Mouse (Mus musculus) retina, postnatal 7 days (tissue): ENCODE measurements around the gene Irf8.

Experiments used
- DNase-seq: peaks from one replicate; pipeline ENCODE4 v3.0.0-alpha.2; 2012; ENCODE audit warnings: low read depth, low spot score

The Irf8 gene

DNA sequence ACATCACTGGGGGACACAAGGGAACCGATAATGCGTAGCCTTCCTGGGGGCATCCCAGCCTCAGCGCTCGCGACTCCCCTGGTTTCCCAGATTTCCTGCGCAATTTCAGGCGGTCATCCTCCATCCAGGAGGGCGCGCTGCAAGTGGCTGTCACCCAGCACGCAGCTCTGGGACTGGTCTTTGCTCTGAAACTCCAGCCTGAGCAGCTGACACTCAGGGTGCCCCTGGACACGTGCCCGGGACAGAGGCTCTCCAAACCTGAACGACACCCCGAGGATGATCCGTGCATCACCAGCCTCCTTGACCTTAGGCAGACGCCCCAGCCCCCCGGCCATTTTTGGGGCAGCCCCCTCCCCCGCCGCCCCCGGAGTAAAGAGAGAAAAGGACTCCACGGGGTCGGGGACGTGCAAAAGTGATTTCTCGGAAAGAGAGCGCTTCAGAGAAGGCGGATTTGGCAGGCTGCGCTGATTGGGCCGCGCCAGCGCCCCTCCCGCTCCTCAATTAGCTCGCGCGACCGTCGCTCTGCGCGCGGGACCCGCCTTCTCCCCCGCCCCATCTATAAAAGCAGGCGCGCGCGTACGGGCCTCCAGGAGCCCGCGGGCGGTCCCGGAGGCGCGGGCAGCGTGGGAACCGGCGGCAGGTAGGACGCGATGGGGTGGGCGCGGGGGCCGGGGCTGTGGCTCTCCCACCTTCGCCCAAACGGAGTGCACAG, at the start of gene Irf8:
TSS of gene Irf8 (plus strand) at position 589 of the 712 bp plus-strand sequence.
- peak; percentile 73 for DNase-seq

DNA sequence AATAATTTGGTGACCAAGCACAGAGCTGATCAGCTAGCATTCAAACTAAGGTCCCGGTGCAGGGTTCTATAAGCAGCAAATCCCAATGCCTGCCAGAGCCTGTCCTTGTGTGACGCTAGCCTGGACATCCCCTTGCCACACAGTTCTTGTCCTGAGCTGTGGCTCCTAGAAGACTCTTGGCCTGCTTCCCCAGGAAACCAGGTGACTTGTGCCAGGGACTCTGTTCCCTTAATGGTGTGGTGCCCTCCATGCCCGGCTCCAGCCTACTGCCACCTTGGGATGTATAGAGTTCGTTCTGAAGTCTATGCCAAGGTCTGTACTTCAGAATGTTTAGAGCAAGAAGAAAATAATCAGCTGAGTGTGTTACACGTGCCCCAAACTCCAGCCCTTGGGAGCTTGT, 49.6 kb upstream of the Irf8 start:
- DNase-seq, result no peak

- DNase-seq, result no peak
Observed at GRCm38 (mm10) chr8:120687786-120688185, 48.4 kb upstream of the Irf8 start.

GRCm38 (mm10) chr8:120688511-120688910, 47.6 kb upstream of the Irf8 start:
- DNase-seq, result no peak

- no peak for DNase-seq
Observed at GRCm38 (mm10) chr8:120692934-120693333, 43.2 kb upstream of the Irf8 start.

DNA sequence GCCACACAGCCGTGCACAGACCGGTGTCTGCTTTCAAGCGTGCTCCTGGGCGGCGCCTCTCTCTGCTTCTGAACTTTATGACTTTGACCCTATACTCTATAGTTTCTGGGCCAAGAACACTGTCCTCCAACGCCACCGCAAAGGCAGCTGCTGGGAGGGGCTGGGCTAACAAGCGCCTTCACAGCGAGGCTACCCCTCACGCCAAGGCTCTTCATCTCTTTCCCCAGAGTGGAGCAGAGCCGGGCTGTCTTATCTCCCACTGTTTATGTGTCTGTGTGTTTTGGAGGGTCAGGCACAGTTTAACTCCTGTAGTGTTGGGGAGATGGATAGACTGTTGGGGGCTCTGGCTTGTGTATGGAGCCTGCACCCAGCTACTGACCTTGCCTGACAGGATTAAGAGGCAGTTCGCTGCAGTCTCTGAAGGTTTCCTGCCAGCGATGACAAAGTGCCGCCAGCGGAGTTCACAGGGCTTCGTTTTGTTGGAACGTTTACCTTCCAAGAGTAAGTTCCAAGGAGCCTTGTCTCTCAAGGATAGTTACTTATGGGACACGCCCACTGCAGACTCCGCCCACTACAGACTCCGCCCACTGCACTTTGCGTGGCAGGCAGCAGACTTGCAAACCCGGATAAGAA, 42.2 kb upstream of the Irf8 start:
- DNase-seq, result no peak

GRCm38 (mm10) chr8:120696401-120697153, 39.6 kb upstream of the Irf8 start:
- no peak for DNase-seq

DNA sequence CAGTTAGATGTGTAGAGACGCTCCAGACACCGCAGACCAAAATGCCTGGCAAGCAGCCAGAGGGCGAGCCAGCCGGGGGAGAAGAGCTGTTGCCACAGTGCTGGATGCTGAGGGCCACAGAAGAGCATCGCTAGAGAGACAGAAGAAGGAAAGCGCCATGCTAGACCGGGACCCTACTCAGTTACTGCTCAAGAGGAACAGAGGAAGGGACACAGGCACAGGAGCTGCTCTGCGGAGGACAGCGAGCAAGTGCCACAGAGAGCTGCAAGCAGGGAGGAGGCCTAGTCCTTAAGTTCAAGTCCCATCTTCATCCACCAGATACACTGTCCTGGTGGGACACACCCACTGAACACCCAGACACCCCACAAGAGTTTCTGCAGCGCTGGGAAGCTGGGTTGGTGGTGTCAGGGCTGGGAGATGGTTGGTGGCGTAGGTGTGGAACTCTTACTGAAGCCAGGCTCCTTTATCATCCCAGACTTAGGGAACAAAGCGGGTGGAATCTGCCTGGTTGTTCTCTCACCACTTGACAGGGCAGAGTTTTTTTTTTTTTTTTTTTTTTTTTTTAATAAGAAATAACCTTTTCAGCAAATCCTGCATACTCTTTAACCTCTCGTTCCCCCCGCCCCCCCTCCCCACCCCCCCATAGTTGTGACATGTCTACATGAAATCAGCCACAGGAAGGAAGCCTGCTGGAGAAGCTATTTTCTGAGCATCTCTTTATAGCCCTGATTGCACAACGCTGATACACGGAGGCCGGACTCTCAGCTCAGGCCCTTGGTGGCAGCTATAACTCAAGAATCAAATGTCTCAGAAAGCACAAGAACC, 38.8 kb upstream of the Irf8 start:
- DNase-seq, result no peak

GRCm38 (mm10) chr8:120697979-120698272, 38.2 kb upstream of the Irf8 start:
- DNase-seq, result no peak

- no peak for DNase-seq
Observed at GRCm38 (mm10) chr8:120698426-120698825, 37.7 kb upstream of the Irf8 start.

- DNase-seq, result no peak
Observed at GRCm38 (mm10) chr8:120699079-120699478, 37.1 kb upstream of the Irf8 start.

DNA sequence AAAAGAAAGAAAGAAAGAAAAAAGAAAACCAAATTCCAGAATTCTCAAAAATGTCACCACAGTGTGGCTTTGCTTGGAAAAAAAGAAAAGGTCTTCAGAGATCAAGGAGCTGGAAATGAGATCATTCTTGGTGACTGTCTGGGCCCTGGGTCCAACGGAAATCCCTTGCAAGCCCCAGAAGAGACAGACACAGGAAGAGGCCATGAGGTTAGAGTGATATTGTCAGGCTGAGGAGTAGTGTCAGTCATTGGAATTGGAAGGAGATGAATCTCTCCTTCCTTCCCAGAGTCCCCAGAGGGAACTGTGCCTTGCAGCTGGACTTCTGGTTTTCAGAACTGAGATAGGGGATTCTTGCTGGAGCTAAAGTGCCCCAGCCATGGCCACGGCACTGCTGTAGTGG, 36.6 kb upstream of the Irf8 start:
- DNase-seq, result no peak

- no peak for DNase-seq
Observed at GRCm38 (mm10) chr8:120700053-120700452, 36.1 kb upstream of the Irf8 start.

DNA sequence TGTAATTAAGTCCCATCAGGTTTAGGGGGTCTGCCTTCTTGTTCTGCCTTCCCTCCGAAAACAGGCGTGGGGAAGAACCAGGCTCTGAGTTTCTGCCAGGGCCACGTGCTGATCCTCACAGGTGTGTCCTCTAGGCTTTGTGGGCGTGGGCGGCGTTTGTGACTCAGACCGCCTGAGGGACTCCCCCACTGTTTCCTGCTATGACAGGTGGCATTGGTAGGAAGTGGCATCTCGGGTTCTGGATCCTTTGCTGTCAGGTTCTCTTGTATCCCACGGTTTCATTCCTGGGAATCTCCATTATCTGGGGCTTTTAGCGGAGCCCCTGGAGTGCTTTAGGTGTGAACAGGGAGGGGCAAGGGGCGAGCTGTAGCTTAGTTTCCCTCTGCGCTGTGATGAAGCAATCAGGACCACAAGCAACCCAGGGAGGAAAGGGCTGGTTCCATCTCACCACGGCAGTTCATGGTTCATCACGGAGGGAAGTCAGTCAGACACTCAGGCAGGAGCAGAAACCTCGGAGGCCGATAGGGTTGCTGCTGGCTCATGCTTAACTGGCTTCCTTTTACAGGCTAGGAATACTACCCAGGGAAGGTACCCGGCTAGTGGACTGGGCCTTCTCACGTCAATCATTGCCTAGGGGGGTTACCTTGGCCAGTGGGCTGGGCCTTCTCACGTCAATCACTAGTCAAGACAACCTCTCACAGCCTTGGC, 34.2 kb upstream of the Irf8 start:
- no peak for DNase-seq

DNA sequence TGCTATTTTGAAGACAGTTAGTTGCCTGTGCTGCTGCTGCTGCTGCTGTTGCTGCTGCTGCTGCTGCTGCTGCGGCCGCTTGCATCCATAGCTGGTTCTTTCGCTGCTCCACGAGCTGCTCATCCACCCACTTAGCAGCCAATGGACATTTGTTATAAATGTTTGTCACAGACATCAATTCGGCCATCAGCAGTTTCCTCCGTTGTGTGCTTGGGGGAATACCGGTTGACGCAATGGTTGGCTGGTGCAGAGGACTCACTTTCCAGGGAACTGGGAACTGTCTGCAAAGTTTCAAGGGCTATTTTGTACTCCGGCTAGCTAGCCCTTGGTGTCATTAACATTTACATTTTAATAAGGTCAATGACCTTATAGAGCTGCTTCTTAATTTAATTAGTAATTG, 32.0 kb upstream of the Irf8 start:
- DNase-seq, result no peak

GRCm38 (mm10) chr8:120705163-120705562, 31.0 kb upstream of the Irf8 start:
- no peak for DNase-seq

DNA sequence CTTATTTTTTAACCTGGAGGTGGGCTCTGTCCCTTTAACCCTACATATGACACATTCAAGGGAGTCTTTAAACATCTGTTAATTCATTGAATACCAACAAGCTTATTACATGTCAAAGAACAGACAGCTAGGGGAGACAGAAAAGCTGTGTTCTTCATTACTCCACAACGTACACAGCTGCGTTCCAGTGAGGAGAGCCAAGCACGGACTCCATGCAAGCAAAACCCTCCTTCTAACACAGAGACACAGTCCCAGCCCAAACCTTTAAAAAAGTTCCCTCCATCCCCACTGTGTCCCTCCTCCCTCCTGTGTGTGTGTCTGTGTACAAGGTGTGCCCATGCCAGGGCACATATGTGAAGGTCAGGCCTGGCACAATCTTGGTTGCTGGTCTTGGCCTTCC, 30.0 kb upstream of the Irf8 start:
- DNase-seq, result no peak

DNA sequence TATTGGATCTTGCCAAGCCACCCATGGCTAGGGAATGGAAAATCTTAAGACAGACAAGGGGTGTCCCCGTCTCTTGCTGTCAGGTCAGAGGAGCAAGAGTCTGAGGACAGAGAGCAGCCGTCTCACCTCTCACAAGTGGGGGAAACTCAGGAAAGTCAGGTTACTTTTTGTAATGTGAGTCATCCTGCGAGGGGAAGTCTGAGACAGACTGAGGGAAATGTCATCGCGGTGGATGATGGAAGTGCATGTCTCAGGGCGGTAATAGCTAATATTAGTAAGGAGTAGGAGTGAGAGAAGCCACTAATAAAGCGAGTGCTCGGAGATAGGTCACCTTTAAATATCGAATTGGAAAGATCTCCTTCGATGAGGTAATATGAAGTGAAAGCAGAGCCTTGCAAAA, 27.0 kb upstream of the Irf8 start:
- DNase-seq, result no peak

- DNase-seq, result no peak
Observed at GRCm38 (mm10) chr8:120715200-120715599, 21.0 kb upstream of the Irf8 start.

- DNase-seq, result no peak
Observed at GRCm38 (mm10) chr8:120715996-120716680, 20.0 kb upstream of the Irf8 start.
